Mouse (Mus musculus) cerebellum, adult 2 months (tissue): ENCODE measurements around the gene Sh3glb1.

ENCODE experiments used
- CTCF ChIP-seq: fragments of 200-500 bp; IDR thresholded peaks from 2 replicates; pipeline ENCODE4 v1.5.1; 2011; ENCODE audit warnings: low read depth, mild to moderate bottlenecking, control low read depth, low read length, moderate library complexity, borderline replicate concordance; ENCODE audit not compliant: insufficient read depth
- POLR2A ChIP-seq: fragments of 200-500 bp; IDR thresholded peaks from 2 replicates; pipeline ENCODE4 v1.6.1; 2011; ENCODE audit warnings: low read length, control low read depth, borderline replicate concordance; ENCODE audit not compliant: insufficient read depth

- no peak for TF ChIP-seq POLR2A
- TF ChIP-seq CTCF, result no peak
Observed at GRCm38 (mm10) chr3:144708612-144709011, 11.5 kb downstream of the Sh3glb1 start.
